Mouse (Mus musculus) heart, adult 18-20 months (tissue): ENCODE measurements at regions not wholly inside any gene's neighbourhood (a gene's known extent, or its start where the extent isn't known, plus 50 kb on each side); places are given as distances from the start of the nearest gene placed in this dataset.
A peak's percentile ranks its signal among the peaks of the same experiment; 100 is the strongest.

Experiments used
- DNase-seq, 2 experiments: peaks; one replicate each; pipeline ENCODE4 v3.0.0; 2021 to 2022; ENCODE audit warnings: mixed read lengths in 1 of 2

- DNase-seq = no peak
Observed at GRCm38 (mm10) chrX:118068532-118068931, 358.5 kb upstream of the Tgif2lx2 start.

- no peak for DNase-seq
Observed at GRCm38 (mm10) chrX:118112582-118112981, 314.4 kb upstream of the Tgif2lx2 start.

GRCm38 (mm10) chrX:118117121-118117520 lies 309.9 kb upstream of the Tgif2lx2 start:
- DNase-seq = peak; percentile 10 to 46

GRCm38 (mm10) chrX:118135236-118135635 lies 291.8 kb upstream of the Tgif2lx2 start:
- DNase-seq = no peak
